8 mouse cellular contexts compared by ENCODE assay signal in genomic region chr11:103967106-103967735, GRCm38 (mm10). TPM values are rescaled to one million over a fixed set of nuclear protein-coding genes. Genes with fewer than 3 reads are reported as not detected.
DNase-seq lines count a peak whose midpoint lies in the region; ATAC-seq and TF ChIP-seq lines count a peak whose summit lies in the region.

No protein-coding gene starts in this region.

- TF ChIP-seq POLR2A in bone marrow, adult 2 months (IDR thresholded peaks at IDR 0.05; ENCODE audit: borderline replicate concordance, control insufficient read depth, low read depth, low read length), result no peak

- H3K4me3 ChIP-seq in kidney, embryonic 15.5 days (replicated peaks), result peak overlapping the region; percentile 79
- H3K4me3 ChIP-seq in bone marrow, adult 2 months (replicated peaks; ENCODE audit: control insufficient read depth, low read depth, low read length), result peak overlapping the region; percentile 91
- peak overlapping the region; percentile 96 for H3K4me3 ChIP-seq in forebrain, postnatal 0 days (ENCODE audit: low read depth, low read length)
- H3K4me3 ChIP-seq in liver, embryonic 13.5 days (replicated peaks), result peak overlapping the region; percentile 91
- H3K4me3 ChIP-seq in stomach, embryonic 14.5 days (ENCODE audit: low read depth, low read length), result peak overlapping the region; percentile 88

- 2% methylated on average over 20 of the region's 20 CpGs for whole genome bisulfite sequencing in kidney, embryonic 15.5 days
- WGBS in bone marrow, adult 2 months, result 3% methylated on average over 20 of the region's 20 CpGs
- 2% methylated on average over 20 of the region's 20 CpGs for WGBS in forebrain, postnatal 0 days
- WGBS in liver, embryonic 13.5 days (ENCODE audit: insufficient replicate concordance), result 2% methylated on average over 20 of the region's 20 CpGs
- WGBS in stomach, embryonic 14.5 days, result under 1% methylated on average over 20 of the region's 20 CpGs

- no peak for TF ChIP-seq CTCF in bone marrow, adult 2 months (IDR thresholded peaks at IDR 0.05; ENCODE audit: control insufficient read depth, insufficient read depth, low read length)
- no peak for TF ChIP-seq CTCF in forebrain, postnatal 0 days (IDR thresholded peaks at IDR 0.05; ENCODE audit: low read depth)

- peak overlapping the region; percentile 95 for H3K27ac ChIP-seq in kidney, embryonic 15.5 days
- H3K27ac ChIP-seq in bone marrow, adult 2 months (ENCODE audit: control insufficient read depth, insufficient read depth, low read depth, low read length, poor library complexity), result peak overlapping the region; percentile 90
- H3K27ac ChIP-seq in forebrain, postnatal 0 days (ENCODE audit: low read depth, low read length), result peak overlapping the region; percentile 96
- peak overlapping the region; percentile 92 for H3K27ac ChIP-seq in liver, embryonic 13.5 days
- peak overlapping the region; percentile 85 for H3K27ac ChIP-seq in stomach, embryonic 14.5 days (ENCODE audit: low read length)

- H3K36me3 ChIP-seq in kidney, embryonic 15.5 days, result peaks cover 28% of the 10 kb centered on the region
- peaks cover 11% of the 10 kb centered on the region; the same call in 1 of the 2 replicates for H3K36me3 ChIP-seq in forebrain, postnatal 0 days (ENCODE audit: insufficient read depth)
- H3K36me3 ChIP-seq in liver, embryonic 13.5 days, result peaks cover 19% of the 10 kb centered on the region
- peaks cover 16% of the 10 kb centered on the region; the same call in 1 of the 2 replicates for H3K36me3 ChIP-seq in stomach, embryonic 14.5 days (ENCODE audit: control insufficient read depth, insufficient read depth, low read length)

- H3K4me1 ChIP-seq in kidney, embryonic 15.5 days, result peaks cover 13% of the 10 kb centered on the region
- no peaks in the 10 kb centered on the region for H3K4me1 ChIP-seq in bone marrow, adult 2 months (ENCODE audit: control insufficient read depth, insufficient read depth, low read length)
- 0 out of 2 replicates have a peak, but pooled peaks cover 7% of the 10 kb centered on the region for H3K4me1 ChIP-seq in forebrain, postnatal 0 days (ENCODE audit: insufficient read depth)
- peaks cover 22% of the 10 kb centered on the region for H3K4me1 ChIP-seq in liver, embryonic 13.5 days (replicated peaks)
- peaks cover 6% of the 10 kb centered on the region; the same call in 1 of the 2 replicates for H3K4me1 ChIP-seq in stomach, embryonic 14.5 days (ENCODE audit: control insufficient read depth, insufficient read depth, low read length)

- no peaks in the 10 kb centered on the region for H3K27me3 ChIP-seq in kidney, embryonic 15.5 days
- no peaks in the 10 kb centered on the region for H3K27me3 ChIP-seq in forebrain, postnatal 0 days (ENCODE audit: insufficient read depth, low read length)
- H3K27me3 ChIP-seq in liver, embryonic 13.5 days, result no peaks in the 10 kb centered on the region
- no peaks in the 10 kb centered on the region for H3K27me3 ChIP-seq in stomach, embryonic 14.5 days (ENCODE audit: control insufficient read depth, insufficient read depth, low read length)

- no peak for DNase-seq in kidney, adult 18-20 months
- peak; percentile 66 for DNase-seq in forebrain, postnatal 0 days
- no peak for DNase-seq in liver, embryonic 13.5 days
- no peak for DNase-seq in left cerebral cortex, adult 8-10 months (ENCODE audit: low spot score in 2 of 2)
- DNase-seq in spleen, adult 18-20 months, result no peak

- no peak for ATAC-seq in kidney, embryonic 15.5 days (replicated peaks; ENCODE audit: low FRiP score)
- ATAC-seq in forebrain, postnatal 0 days, result no peak
- no peak for ATAC-seq in liver, embryonic 13.5 days (ENCODE audit: low read depth)
- no peak for ATAC-seq in stomach, embryonic 14.5 days (ENCODE audit: insufficient number of reproducible peaks, insufficient read depth, low FRiP score, low read depth)

- peak overlapping the region; percentile 79 for H3K9ac ChIP-seq in kidney, embryonic 15.5 days
- peak overlapping the region; percentile 92 for H3K9ac ChIP-seq in forebrain, postnatal 0 days
- peak overlapping the region; percentile 93 for H3K9ac ChIP-seq in liver, embryonic 13.5 days
- H3K9ac ChIP-seq in stomach, embryonic 14.5 days (replicated peaks; ENCODE audit: low read depth, low read length), result peak overlapping the region; percentile 65

- peak overlapping the region; percentile 84 for H3K4me2 ChIP-seq in kidney, embryonic 15.5 days
- H3K4me2 ChIP-seq in forebrain, postnatal 0 days (ENCODE audit: low read depth), result peak overlapping the region; percentile 72
- H3K4me2 ChIP-seq in liver, embryonic 13.5 days, result peak overlapping the region; percentile 96
- peak overlapping the region; percentile 70 for H3K4me2 ChIP-seq in stomach, embryonic 14.5 days (replicated peaks; ENCODE audit: low read depth, low read length)

- H3K9me3 ChIP-seq in kidney, embryonic 15.5 days (replicated peaks), result no peaks in the 10 kb centered on the region
- no peaks in the 10 kb centered on the region for H3K9me3 ChIP-seq in forebrain, postnatal 0 days (ENCODE audit: low read length)
- no peaks in the 10 kb centered on the region for H3K9me3 ChIP-seq in liver, embryonic 13.5 days (replicated peaks)
- no peaks in the 10 kb centered on the region for H3K9me3 ChIP-seq in stomach, embryonic 14.5 days (ENCODE audit: control insufficient read depth, low read depth, low read length)

RNA-seq across cellular contexts. Expression of gene Arf2, which starts 0.7 kb away (rescaled TPM):
- 63.5 and 65.6 TPM in 2 replicates for polyA plus RNA-seq in kidney, embryonic 15.5 days (2015; fragmentation: Nextera tagmentation; extraction: Ambion mirVana)
- polyA plus RNA-seq in bone marrow, adult 2 months (2011; ENCODE audit: insufficient read depth, insufficient read length, low replicate concordance, missing spikeins), result 16.4 and 17.7 TPM in 2 replicates
- 202 and 208 TPM in 2 replicates for total RNA-seq in forebrain, postnatal 0 days (2014; rRNA removed)
- polyA plus RNA-seq in forebrain, postnatal 0 days (2015; fragmentation: Nextera tagmentation; extraction: Ambion mirVana), result 228 and 234 TPM in 2 replicates
- 21.3 and 24.1 TPM in 2 replicates for polyA plus RNA-seq in liver, embryonic 13.5 days (2015; fragmentation: Nextera tagmentation; extraction: Ambion mirVana)
- polyA plus RNA-seq in stomach, embryonic 14.5 days (2014; fragmentation: Nextera tagmentation; extraction: Ambion mirVana), result 60.0 and 69.2 TPM in 2 replicates
- total RNA-seq in left cerebral cortex, adult 8-10 months (2022), result 10 to 100 TPM; 49.7 to 55.3 (median 54.3) TPM

RNA-seq across cellular contexts. Expression of gene Nsf, which starts 13.4 kb away (rescaled TPM):
- 54.6 and 55.8 TPM in 2 replicates for polyA plus RNA-seq in kidney, embryonic 15.5 days (2015; fragmentation: Nextera tagmentation; extraction: Ambion mirVana)
- polyA plus RNA-seq in bone marrow, adult 2 months (2011; ENCODE audit: insufficient read depth, insufficient read length, low replicate concordance, missing spikeins), result 10.3 and 13.2 TPM in 2 replicates
- 106 and 134 TPM in 2 replicates for total RNA-seq in forebrain, postnatal 0 days (2014; rRNA removed)
- polyA plus RNA-seq in forebrain, postnatal 0 days (2015; fragmentation: Nextera tagmentation; extraction: Ambion mirVana), result 121 and 184 TPM in 2 replicates
- 29.6 and 37.5 TPM in 2 replicates for polyA plus RNA-seq in liver, embryonic 13.5 days (2015; fragmentation: Nextera tagmentation; extraction: Ambion mirVana)
- polyA plus RNA-seq in stomach, embryonic 14.5 days (2014; fragmentation: Nextera tagmentation; extraction: Ambion mirVana), result 43.5 and 46.9 TPM in 2 replicates
- total RNA-seq in left cerebral cortex, adult 8-10 months (2022), result 100 to 1,000 TPM; 917 to 958 (median 948) TPM
